Mouse (Mus musculus): ENCODE measurements around the gene Gmds.

The Gmds gene

GRCm38 (mm10) chr13:32267184-32267775 is 71.3 kb downstream of the Gmds start:
- DNase-seq (ENCODE audit: low spot score), result peak; percentile 78

DNA sequence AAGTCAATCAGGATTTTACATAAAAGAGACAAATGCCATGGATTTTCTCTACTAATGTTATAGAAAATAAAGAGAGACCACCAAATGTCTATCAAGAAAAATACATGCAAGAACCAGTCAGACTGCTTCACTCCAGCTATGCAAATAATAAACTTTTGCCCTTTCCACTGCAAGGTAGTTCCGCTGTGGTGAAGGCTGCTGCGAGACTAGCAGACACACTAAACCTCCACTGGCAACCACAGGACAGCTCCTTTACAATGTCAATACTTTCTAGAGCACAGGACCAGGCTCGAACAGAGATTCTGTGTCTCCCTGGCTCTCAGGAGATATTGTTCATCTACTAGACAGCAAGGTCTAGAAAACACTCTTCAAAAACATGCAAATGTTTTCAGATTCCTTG is 71.8 kb downstream of the Gmds start:
- no peak for DNase-seq (ENCODE audit: low spot score)

DNA sequence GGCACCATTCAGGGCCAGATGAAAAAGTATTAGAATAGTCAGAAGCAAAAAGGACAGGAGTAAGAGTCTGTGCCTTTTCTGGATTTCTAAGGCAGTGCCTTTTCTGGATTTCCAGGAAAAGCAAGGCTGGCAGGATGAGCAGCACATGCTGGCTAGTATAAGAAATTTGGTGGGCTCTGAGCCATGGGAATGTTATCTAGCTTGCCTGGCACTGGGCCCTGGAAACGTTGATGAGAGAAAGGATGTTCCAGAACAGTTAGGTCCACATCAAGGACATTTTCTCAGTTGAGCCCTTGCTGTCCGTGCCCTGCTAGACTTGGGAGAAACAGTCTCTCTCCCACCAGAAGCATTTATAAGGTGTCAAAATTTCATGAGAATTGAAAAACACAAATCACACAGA is 82.4 kb downstream of the Gmds start:
- DNase-seq (ENCODE audit: low spot score), result no peak

GRCm38 (mm10) chr13:32252276-32252675 is 86.3 kb downstream of the Gmds start:
- DNase-seq (ENCODE audit: low spot score), result no peak

DNA sequence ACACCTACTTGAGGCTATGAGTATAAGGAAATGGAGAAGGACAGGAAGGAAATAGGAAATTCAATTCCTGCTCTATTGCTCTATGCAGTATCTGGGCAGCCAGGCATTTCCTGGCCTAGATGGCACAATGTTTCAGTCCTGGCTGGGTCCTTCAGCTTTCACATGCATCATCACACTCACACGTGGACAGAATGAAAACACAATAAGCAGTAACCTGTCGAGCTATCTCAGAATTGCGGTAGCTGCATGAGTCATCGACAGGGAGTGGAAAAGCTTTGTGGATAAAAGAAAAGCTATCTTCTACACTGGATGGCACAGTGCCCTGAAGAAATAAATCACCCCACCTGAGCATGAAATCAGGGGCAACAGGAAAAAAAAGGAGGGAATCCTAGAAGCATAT is 96.3 kb downstream of the Gmds start:
- DNase-seq (ENCODE audit: low spot score), result no peak

DNA sequence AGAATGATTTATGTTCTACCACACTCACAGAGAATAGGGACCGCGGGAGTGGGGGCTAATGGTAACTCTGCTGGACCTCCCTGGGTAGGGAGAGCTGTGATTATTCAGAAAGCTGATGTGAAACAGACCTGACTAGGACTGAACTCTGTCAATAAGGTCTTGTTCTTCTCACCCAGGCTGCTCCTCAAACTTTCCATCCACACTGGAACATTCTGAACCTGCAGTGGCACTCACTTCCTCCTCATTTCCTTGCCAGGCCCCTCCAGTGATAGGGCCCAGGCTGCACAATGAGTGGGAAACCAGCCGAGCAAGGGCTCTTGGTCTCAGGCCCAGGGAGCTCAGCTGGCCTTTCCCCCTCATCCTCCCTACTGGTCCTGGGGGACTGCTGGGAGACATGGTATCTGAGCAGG is 102.3 kb downstream of the Gmds start:
- peak; percentile 52 for DNase-seq (ENCODE audit: low spot score)

DNA sequence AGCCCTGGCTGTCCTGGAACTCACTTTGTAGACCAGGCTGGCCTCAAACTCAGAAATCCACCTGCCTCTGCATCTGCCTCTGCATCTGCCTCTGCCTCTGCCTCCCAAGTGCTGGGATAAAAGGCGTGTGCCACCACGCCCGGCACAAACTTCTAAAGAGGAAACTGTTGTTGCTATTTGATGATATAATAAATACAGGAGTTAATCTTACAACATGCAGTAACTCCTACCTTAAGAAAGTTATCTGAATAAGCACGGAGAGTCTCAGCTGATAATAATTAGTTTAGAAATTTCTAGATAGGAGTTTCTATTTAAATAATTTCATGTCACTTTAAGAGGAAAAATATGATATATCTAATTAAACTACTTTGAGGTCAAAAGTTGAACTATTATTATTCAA is 103.5 kb downstream of the Gmds start:
- no peak for DNase-seq (ENCODE audit: low spot score)

- no peak for DNase-seq (ENCODE audit: low spot score)
Observed at GRCm38 (mm10) chr13:32234019-32234418, 104.5 kb downstream of the Gmds start.

GRCm38 (mm10) chr13:32232391-32232790 is 106.1 kb downstream of the Gmds start:
- DNase-seq (ENCODE audit: low spot score), result peak; percentile 15

GRCm38 (mm10) chr13:32231956-32232355 is 106.6 kb downstream of the Gmds start:
- peak; percentile 55 for DNase-seq (ENCODE audit: low spot score)

DNA sequence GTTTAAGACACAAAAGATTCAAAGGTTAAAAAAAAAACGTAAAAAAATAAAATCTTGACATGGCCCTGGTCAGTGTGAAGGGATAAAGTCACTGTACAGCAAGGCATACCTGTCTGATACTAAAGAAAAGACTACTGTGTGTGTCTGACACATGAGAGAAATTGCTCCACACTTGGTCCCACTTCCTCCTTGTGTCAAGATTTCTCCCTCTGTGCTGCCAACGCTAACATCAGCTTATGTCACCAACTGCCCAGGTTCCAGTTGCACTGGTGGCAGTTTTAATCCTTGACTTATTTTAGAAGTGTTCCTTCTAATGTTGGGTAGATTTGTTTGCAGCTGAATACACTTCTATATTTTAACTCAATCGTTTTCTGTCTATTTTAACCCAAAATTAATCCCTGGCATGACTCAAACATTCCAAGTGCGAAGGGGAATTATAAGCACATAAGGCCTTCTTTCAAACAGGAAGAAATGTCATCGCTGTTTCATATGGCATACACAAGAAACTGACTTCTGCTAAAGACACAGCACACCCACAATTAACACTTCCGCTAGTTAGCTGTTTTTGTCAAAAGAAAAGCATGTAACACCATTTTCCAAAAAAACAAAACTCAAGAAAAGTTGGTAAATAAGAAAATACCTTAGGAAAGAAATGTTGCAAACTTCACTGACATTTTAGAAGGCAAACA is 110.5 kb downstream of the Gmds start:
- DNase-seq (ENCODE audit: low spot score), result no peak

DNA sequence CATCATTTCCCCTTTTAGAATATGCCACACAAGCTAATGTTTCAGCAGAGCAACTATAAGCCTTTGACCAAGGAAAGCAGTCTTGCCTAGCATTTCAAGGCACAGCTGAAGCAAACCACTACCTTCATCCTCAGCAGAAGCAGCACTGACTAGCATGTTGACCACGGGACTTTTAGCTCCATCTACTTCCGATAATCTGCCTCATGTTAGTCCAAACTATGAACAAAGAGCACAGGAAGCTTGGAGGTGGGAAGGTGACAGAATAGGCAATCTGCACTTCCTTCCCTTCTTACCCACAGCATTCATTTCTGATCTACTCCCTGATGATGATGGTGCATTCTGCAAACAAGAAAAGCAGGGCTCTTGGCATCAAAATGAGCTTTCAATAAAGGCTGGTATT is 120.9 kb downstream of the Gmds start:
- DNase-seq (ENCODE audit: low spot score), result no peak

DNA sequence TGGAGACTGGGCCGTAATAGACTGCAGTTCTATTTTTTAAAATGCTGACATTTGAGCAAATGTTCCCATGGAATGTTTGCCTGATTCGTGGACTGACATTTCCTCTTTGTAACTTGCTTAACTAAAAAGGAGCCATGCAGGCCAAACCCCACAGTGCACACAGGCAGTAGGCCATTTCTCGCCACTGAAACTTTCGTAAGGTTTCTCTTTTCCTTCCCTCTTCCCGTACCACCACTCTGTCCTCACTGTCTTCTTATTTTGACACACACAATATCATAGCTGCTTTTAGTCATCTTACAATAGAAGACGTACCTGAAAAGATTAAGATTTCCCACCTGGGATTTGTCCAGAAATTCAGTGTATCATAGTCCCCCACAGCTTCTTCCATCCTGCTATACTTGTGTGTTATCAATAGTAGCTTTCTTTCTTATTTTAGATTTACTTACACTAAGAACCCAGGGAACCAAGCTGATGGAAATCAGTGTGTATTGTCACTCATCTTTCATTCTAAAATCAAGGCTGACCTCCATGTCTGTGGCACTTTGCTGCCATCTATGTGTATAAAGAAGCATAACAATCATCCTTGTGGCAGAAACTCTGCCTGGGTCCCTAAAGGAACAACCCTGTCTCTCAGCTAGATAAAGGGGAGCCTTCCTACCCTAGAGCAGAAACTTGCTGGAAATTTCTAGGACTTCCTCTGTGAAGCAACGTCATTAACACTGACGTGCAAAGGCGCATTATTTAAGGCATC is 124.7 kb downstream of the Gmds start:
- peak; percentile 75 for DNase-seq (ENCODE audit: low spot score)

- peak; percentile 24 for DNase-seq (ENCODE audit: low spot score)
Observed at GRCm38 (mm10) chr13:32212125-32212524, 126.4 kb downstream of the Gmds start.

GRCm38 (mm10) chr13:32207172-32207908 is 131.2 kb downstream of the Gmds start:
- no peak for DNase-seq (ENCODE audit: low spot score)

DNA sequence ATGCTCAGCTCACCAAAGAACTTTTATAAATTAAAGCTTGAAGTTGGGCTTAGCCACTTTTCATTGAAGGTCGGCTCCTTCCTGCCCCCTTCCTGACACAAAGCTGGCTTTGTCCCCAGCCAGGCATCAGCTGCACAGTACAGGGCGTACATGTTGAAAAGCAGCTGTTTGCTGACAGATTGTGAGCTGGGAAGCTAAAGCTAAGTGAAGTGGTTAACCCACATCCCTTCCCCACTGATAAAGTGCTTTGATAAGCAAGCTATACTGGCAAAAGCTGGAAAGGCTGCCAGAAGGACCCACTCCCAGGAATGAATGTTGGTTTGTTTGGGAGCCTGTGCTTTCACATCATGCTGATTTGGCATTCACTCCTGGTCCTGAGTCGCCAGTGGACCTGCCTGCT is 158.6 kb downstream of the Gmds start:
- no peak for DNase-seq (ENCODE audit: low spot score)

DNA sequence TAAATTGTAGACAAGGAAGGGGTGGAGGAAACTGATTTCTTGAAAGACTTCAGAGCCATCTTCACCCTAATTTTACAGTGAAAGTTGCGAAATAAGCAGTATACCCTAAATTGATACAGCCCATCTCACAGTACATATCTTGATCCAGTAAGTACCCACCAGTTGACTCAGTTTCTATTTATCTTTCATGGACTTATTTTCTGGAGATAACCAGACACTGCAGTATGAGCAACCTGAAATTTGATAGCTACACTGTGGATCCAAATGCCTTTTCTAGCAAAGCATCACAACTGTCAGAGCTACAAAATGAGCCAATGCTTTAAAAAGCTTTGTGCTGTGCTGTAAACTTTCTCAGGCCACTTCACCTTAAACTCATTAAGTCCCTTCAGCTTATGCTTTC is 159.9 kb downstream of the Gmds start:
- no peak for DNase-seq (ENCODE audit: low spot score)

- no peak for DNase-seq (ENCODE audit: low spot score)
Observed at GRCm38 (mm10) chr13:32177852-32178453, 160.6 kb downstream of the Gmds start.

- DNase-seq (ENCODE audit: low spot score), result no peak
Observed at GRCm38 (mm10) chr13:32175028-32175427, 163.5 kb downstream of the Gmds start.

GRCm38 (mm10) chr13:32169173-32169572 is 169.4 kb downstream of the Gmds start:
- DNase-seq (ENCODE audit: low spot score), result no peak

DNA sequence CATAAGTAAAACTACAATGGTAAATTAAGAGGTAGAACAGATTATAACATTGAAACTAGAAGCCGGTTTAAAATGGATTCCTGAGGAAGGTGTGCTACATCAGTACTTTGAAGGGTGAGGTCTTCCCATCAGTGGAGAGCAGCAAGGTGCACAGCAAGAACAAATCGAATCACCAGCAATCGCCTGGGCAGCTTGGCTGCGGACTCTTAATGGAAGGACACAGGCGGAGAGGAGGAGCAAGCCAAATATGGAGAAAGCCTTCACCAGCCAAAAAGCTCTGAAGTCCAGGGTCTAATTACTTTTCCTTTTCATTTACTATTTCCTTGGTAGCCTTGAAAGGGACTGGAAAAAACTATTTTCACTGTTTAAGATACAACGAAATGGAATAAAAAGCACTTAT is 170.7 kb downstream of the Gmds start:
- DNase-seq (ENCODE audit: low spot score), result no peak

DNA sequence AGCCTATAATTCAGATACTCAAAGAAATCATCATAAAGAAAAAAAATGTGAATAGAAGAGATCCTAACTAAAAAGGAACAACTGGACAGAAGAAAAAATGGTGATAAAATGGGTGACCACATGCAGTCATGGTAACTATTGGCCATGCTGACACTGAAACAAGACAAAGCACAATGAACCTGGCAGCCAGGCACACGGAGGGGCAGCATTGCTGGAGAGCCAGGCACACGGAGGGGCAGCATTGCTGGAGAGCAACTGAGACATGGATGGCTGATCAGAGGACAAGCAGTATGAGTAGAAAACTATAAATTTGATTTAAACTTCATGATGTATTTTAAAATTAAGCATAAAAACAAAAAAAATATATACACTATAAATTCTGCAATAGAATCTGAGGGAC is 173.0 kb downstream of the Gmds start:
- no peak for DNase-seq (ENCODE audit: low spot score)

All from adipocyte (in vitro differentiated cells).